Mouse (Mus musculus): ENCODE data around the gene Zfp426.

Zfp426 gene

DNA sequence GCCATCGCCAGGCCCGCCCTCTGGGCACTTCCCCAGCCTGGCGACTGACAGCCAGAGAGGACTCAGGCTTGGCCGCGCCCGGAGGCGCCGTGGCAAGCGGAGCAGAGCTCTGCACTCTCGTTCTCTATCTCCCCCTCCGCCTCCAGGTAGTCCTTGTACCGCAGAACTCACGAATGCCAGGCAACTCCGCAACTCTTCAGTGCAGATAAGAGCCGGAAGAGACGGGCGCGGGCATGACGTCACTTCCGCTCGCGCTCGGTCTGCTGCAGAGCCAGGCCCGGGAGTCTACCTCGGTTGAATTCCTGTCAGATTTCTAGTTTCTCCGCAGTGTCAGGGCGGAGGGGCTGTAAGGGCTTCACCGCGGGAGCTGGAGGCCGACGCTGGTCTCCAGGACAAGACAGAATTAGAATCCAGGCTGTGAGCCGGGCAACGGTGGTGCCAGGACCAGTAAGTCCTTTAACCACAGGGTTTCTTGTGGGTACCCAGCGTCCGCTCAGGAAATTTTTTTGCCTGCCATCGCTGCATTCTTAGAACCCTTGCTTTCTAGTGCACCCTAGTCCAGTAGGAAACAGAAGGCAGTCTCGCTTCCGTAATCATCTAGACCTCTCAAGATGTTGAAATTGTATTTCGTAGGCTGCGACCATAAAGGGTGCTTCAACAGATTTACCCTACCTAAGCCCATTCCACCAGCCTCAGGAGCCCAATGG, at the start of gene Zfp426:
TSS of gene Zfp426 (minus strand) at position 220 of the 707 bp plus-strand sequence.
- DNase-seq (ENCODE audit: low spot score in 2 of 2): peak; percentile 74 to 86

DNA sequence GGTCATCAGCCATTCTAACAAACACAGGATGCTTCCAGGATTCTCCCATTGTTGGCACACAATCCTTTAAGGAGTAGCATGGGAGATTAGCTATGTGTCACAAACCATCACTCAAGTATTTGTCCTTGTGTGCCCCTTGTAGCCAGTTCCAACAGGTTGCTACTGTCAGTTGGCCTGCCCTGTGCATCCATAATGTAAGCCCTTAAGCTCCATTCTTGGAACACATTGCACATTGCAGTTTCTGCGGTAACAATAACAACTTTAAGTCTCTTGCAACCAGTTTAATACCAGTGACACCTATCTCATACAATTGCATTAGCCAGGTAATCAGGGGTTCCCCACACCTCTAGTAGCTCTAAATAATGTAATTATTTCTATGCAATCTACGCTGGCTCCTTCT, 44.1 kb upstream of the Zfp426 start:
- no peak for DNase-seq (ENCODE audit: low spot score in 2 of 2)

- peak in 1 of 2 experiments; percentile 30 for DNase-seq (ENCODE audit: low spot score in 2 of 2)
Measured at GRCm38 (mm10) chr9:20534326-20534926, 41.9 kb upstream of the Zfp426 start.

- DNase-seq (ENCODE audit: low spot score in 2 of 2): peak; percentile 88 to 91
Measured at GRCm38 (mm10) chr9:20521306-20521957, 28.9 kb upstream of the Zfp426 start, which contains the start of gene Zfp266. Gene Zfp266 (minus strand): TSS chr9:20521417.

GRCm38 (mm10) chr9:20520531-20521210, 28.1 kb upstream of the Zfp426 start:
- DNase-seq (ENCODE audit: low spot score in 2 of 2): no peak

DNA sequence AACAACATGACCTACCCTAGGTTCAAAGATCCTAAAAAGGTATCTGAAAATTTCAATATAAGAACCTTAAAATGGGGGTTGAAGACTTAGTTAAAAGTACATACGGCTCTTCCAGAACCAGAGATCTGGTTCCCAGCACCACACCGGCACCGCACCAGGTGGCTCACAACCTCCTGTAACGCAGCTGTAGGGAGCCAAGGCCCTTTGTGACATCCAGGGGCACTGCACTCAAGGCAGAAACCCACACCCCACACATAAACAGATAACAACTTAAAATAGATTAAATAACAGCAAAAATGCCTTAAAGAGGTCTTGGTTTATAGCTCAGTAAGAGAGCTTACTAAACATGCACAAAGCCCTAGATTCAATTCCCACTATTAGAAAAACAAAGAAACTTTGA, 27.4 kb upstream of the Zfp426 start:
- no peak for DNase-seq (ENCODE audit: low spot score in 2 of 2)

DNA sequence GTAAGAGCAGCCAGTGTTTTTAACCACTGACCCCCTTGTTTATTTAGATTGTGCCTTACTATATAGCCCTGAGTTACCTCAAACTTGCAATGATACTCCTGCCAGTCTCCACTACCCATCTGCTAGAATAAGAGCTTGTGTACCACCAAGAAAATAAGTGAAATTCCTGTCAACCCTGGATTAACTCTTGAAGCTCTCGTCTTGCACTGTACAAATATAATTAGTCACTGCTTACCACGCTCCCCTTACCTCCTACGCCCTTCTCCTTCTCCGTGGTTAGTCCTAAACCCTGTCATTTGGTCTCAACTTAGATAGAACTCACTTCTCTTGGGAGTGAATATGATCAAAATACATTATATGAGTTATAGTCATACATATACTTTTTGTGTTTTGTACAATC, 26.2 kb upstream of the Zfp426 start:
- no peak for DNase-seq (ENCODE audit: low spot score in 2 of 2)

- no peak for DNase-seq (ENCODE audit: low spot score in 2 of 2)
Measured at GRCm38 (mm10) chr9:20517727-20518126, 25.2 kb upstream of the Zfp426 start.

GRCm38 (mm10) chr9:20514016-20514415, 21.5 kb upstream of the Zfp426 start:
- DNase-seq (ENCODE audit: low spot score in 2 of 2): no peak

GRCm38 (mm10) chr9:20512714-20513113, 20.2 kb upstream of the Zfp426 start:
- DNase-seq (ENCODE audit: low spot score in 2 of 2): no peak

- no peak for DNase-seq (ENCODE audit: low spot score in 2 of 2)
Measured at GRCm38 (mm10) chr9:20511645-20512044, 19.1 kb upstream of the Zfp426 start.

GRCm38 (mm10) chr9:20510346-20510745, 17.8 kb upstream of the Zfp426 start:
- no peak for DNase-seq (ENCODE audit: low spot score in 2 of 2)

DNA sequence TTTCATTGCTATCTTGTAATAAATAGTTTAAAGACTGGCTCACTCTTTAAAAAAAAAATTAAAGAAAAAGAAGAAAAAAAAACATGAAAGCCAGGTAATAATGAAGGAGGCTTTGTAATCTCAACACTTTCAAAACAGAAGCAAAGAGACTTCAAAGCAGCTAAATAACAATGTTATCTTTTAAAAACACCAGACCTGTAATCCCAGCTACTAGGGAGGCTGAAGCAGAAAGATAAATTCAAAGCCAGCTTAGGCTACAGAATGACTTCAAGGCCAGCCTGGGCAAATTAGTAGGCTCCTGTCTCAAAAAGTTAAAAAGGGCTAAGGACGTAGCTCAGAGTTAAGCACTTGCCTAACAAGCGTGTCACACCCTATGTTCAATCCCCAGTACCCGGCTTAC, 17.1 kb upstream of the Zfp426 start:
- no peak for DNase-seq (ENCODE audit: low spot score in 2 of 2)

DNA sequence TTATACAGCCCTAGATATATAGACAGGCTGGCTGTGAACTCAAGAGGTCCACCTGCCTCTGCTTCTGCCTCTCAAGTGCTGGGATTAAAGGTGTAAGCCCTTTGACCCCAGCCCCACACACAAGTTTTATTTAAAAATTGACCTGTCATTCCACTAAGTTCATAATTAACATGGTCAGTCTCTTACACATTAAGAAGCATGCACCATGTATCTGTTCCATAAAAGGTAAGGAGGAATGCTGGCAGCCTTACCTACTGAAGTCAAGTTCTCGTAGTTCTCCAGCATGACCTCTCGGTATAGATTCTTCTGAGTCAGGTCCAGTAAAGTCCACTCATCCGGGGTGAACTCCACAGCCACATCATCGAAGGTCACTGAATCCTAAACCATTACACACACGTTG, 12.3 kb upstream of the Zfp426 start:
- DNase-seq (ENCODE audit: low spot score in 2 of 2): no peak

DNA sequence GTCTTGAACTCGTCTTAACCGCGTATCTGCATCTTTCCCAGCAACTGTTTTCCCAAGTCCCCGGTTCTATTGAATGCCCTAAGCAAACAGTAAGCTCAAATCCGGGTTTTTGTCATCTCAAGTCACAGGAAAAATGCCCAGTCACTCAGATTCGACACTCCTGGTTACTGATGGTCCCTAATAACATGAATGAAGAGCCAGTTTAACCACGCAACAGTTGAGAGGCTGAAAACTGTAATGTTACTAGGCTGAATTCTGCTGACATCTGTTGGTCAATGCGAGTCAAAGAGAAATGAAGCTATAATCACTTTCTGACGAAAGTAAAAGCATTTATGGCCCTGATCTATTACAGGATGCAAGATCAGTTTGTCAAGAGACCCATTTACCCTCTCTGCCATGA, 735 bp upstream of the Zfp426 start:
- DNase-seq (ENCODE audit: low spot score in 2 of 2): no peak

- no peak for DNase-seq (ENCODE audit: low spot score in 2 of 2)
Measured at GRCm38 (mm10) chr9:20491858-20492526, 554 bp downstream of the Zfp426 start.

DNA sequence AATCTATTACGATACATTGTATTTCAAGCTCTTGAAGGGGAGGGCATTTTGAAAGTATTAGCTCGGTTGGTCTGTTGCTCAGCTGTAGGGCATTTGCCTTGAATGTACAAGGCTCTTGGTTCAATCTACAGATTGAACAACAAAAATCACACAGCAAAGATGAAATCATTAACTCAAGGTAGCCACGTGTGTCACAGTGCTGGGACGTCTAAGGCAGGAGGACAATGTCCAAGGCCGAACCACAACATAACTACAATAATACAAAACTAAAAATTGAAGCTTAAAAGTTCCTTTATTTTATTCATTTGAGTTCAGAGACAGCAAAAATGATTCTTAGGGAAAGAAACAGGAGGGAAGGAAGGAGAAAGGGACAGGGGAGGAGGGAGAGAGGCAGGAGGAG, 3.0 kb downstream of the Zfp426 start:
- DNase-seq (ENCODE audit: low spot score in 2 of 2): no peak

DNA sequence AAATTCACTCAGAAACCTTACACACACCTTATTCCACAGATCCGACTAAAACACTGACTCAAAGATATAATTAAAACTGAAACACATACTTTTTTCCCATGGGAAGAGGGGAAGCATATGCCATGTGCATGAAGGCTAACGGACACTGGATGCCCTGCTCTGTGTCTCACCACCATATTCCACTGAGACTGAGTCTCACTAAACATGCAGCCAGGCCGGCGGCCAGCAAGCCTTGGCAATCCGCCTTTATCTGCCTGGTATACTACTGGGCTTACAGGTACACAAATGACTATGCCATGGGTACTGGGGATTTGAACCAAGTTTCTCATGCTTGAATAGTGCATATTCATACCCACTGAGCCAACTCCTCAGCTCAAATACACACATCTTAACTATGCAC, 13.2 kb downstream of the Zfp426 start:
- no peak for DNase-seq (ENCODE audit: low spot score in 2 of 2)

DNA sequence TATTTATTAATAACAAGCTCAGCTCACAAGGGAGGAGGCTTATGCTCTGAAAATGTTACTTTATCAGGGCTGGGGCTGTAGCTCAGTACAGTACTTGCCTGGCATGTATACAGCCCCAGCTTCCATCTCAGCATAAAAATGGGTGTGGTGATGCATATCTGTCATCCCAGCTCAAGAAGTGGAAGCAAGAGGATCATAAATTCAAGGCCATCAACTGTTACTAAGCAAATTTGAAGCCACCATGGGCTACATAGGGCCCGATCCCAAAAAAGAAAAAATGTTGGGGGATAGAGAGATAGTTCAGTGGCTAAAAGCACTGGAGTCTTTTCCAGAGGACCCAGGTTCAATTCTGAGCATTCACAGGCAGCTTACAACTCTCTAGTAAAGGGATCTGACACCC, 15.9 kb downstream of the Zfp426 start:
- no peak for DNase-seq (ENCODE audit: low spot score in 2 of 2)

DNA sequence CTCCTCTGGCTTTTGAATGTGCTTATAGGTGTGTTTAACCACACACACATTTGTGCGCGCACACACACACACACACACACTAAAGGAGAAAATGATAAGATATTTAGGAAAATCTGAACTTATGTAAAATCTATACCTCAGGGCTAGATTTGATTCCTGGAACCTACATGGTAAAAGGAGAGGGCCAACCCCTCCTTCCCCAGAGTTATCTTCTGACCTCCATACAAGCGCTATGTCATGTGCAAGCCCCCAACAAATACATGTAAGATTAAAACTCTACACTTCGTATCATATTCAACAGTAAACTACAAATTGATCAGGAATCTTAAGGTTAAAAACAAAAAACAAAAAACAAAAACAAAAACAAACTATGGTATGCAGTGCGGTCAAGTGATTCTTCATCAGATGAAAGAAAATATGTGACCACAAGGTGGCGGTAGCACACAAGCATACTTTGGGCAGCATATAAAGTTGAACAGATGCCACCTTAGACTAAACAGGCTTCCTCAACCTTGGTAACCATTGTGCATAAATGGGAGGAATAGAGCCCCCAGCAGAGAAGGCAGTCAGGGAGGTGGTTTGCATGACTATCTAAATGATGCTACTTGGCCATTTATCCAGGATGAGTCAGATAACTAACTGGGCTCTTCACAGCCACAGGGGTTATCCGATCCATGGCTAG, 25.6 kb downstream of the Zfp426 start:
- DNase-seq (ENCODE audit: low spot score in 2 of 2): peak in 1 of 2 experiments; percentile 34
